Mouse (Mus musculus): ENCODE measurements around the gene C2cd3. TPM values are rescaled to one million over a fixed set of nuclear protein-coding genes. Genes with fewer than 3 reads are reported as not detected.
A peak's percentile ranks its signal among the peaks of the same experiment; 100 is the strongest.

C2cd3 gene
- total RNA-seq, 2 experiments from 2014 or later, result 24.3 to 26.3 TPM

GRCm38 (mm10) chr7:100407677-100408076, 35.6 kb downstream of the C2cd3 start:
- no peak for DNase-seq

GRCm38 (mm10) chr7:100408684-100409083, 36.7 kb downstream of the C2cd3 start:
- DNase-seq, result no peak

- no peak for DNase-seq
These were observed 53.8 kb downstream of the C2cd3 start for GRCm38 (mm10) chr7:100425795-100426194.

DNA sequence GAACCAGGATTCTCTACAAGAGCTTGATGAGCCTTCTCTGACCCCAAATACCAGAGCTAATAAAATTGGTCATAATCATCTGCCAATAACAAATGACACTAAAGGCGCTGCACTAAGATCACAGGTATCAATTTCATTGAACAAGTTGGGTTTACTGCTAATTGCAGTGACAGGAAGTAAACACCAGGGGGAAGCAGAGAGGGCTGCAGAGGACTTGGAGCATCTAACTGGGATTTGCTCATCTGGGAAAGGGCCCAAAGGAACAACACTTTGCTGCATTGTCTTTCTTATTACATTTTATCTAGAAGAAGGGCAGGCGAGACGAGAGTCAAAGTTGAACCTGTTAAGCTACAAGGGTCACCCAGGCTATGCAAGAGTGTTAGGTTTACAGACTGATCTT, 57.1 kb downstream of the C2cd3 start:
- DNase-seq, result peak; percentile 24 to 46

DNA sequence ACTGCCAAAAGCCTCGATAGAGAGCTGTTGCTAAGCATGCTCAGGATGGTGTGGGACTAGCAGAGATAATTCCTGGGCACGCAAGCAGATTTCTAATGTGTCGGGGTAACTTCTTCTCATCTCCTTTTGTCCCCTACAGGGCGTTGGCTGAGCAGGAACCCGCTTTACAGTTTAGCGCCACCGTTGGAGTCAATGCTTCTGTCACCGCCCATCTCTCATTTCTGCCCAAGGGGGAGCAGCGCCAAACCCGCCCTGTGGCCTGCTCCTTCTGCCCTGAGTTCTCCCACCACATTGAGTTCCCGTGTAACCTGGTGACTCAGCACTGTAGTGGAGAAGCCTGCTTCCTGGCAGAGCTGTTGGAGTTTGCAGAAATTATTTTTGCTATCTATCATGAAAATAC, 57.9 kb downstream of the C2cd3 start:
- DNase-seq, result no peak

DNA sequence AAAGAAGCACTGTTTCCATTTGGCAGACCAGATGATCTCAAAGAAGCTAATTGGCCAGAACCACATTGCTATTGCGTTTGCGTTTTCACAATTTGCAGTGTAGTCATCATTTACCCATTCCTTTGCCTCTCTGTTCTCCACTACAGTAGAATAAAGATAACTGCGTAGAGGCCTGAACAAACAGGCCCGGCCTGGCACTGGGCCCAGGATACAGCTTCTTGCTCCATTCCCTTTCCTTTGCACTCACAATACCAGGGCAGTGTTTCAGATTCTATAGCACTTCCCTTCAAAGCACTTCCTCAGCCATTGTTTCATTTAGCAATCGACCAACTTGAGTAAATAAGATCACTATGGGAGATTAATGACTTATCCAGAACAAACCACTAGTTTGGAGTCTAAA, 59.1 kb downstream of the C2cd3 start:
- no peak for DNase-seq

DNA sequence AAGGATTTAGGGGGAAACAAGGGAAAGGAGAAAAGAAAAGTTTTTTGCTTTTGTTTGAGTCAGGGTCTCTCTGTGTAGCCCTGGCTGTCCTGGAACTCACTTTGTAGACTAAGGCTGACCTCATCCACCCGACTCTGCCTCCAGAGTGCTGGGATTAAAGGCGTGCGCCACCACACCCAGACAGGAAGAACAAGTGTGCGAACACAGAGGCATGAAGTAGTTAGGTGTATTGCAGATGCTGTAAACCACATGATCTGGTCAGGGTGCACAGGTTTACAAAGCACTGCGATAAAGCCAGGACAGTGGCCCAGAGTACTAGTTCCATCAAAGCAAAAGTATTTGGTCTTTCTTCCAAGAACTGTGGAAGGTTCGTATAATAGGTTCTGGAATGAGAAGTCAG, 61.3 kb downstream of the C2cd3 start:
- DNase-seq, result no peak

DNA sequence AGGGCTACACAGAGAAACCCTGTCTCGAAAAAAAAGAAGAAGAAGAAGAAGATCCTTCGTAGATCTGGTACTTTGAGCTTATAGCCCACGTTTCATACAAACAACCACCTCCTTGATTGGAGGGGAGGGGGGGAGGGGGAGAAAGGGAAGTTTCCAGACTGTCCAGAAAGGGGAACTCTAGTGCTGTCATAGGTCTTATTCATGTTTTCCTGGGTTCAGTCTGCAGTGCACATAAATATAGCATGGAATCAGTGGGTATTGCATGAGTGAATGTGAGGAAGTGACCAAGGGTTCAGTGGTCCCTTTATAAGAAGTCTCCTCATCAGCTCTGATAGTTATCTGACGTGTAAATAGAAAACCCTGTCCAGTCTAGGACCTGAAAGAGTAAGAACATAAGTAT, 71.7 kb downstream of the C2cd3 start:
- DNase-seq, result no peak

DNA sequence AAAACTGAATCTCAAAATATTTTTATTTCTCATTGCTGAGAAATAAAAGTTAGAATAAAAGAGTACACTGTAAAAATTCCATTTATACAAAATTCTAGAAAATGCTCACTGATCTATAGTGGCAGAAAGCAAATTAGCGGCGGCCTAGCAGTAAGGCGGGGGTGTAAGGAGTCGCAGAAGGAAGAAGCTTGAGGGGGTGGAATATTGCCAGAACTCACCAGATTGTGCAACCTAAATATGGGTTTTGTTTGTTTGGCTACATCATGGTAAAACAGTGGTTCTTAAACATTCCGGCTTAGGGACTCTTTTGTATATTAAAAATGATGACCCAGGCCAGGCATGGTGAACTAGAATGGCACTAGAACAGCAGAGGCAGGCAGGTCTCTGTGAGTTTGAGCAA, 74.2 kb downstream of the C2cd3 start:
- no peak for DNase-seq

- no peak for DNase-seq
These were observed 76.5 kb downstream of the C2cd3 start for GRCm38 (mm10) chr7:100448530-100448929.

DNA sequence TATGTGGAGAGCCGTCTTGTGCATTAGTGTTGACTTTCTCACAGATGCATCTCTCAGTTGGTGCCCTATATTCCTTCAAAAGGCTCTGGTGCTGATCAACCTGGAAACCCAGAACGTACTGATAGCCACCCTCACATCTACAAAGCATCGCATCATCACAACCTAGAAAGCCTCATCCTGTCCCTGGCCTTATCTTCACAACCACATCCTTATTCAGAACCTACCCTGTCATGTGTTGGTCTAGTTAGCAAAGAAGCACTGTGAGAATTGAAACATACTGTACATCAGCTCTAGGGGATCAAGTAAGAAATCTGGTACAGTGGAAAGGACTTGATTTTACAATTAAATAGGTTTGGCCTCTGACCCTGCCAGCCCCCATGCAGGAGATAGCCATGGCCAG, 77.0 kb downstream of the C2cd3 start:
- DNase-seq, result no peak

- no peak for DNase-seq
These were observed 86.1 kb downstream of the C2cd3 start for GRCm38 (mm10) chr7:100458153-100458552.

DNA sequence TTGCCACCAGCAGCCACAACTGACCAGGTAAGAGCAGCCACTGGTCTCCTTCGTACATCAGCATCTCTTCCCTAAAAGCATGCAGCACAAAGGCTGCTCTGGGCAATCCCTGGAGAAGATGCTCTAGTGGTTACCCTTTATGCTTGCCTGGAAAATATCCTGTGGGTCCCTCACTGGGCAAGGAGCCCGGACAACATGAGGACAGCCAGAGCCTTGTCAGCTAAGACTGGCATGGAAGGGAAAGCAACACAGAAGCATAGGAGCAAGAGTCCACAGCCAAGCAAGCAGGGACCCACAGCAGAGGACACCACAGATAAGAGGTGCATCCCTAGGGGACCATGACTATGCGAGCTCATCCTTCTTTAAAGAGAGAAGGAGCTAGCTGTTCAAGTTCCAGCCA, 87.8 kb downstream of the C2cd3 start:
- no peak for DNase-seq

DNA sequence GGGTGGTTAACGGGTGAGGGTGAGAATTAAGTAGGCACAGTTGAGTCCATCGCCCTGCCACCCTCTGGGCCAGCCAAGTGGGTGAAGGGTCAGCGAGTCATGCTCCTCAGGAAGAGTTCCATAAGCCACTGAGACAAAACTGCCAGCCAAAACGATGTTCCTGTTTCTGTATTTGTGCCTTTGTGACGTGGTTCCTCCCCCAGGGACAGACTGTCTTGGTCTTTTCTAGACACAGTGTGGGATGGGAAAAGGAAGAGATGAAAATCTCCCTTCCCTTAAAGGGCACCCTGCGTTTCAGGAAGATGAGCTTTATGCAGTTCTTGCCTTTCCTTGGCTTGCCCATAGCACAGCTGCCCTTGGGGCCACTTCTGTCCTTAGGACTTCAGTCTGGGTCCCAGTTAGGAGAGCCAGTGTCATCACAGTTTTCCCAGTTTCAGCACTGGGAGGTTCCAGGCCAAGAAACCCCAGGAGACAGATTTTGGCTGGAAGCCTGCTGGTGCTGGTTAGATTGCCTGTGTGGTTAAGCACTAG, 89.7 kb downstream of the C2cd3 start:
- peak; percentile 30 to 57 for DNase-seq

DNA sequence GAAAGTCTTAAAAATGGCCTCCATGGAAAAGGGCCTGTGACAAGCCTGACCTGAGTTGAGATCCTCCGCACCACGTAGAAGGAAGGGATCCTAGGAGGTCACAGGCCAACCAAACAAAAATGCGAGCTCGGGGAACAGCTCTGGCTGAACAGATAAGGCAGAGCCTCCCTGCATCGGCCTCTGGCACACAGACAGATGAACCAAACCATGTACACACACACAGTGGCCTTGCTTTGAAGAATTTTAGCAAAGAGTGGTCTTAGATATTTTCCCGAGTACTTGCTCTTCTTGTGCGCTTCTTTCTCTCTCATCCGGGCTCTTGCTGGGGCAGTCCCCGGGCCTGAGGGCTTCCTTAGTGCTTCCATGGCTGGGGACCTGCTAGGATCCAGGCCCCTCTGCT, 91.2 kb downstream of the C2cd3 start:
- no peak for DNase-seq

DNA sequence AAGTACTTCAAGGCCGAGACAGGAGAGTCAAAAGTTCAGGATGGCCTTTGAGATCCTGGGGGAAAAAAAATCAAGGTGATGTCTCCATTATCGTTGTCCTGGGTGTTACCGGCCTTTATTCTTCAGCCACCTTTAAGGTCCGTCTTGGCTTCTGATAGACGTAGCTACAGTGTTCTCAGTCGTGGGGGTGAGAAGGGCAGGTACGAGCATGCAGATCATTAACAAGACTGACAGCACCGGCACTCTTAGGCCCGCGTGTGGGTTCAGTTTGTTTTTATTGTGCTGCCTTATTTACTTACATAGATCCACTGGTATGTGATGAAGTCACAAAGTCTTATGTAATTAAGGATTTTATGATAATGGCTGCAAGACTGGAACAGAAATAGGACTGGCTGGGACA, 91.7 kb downstream of the C2cd3 start:
- no peak for DNase-seq

- no peak for DNase-seq
These were observed 92.2 kb downstream of the C2cd3 start for GRCm38 (mm10) chr7:100464248-100464647.

DNA sequence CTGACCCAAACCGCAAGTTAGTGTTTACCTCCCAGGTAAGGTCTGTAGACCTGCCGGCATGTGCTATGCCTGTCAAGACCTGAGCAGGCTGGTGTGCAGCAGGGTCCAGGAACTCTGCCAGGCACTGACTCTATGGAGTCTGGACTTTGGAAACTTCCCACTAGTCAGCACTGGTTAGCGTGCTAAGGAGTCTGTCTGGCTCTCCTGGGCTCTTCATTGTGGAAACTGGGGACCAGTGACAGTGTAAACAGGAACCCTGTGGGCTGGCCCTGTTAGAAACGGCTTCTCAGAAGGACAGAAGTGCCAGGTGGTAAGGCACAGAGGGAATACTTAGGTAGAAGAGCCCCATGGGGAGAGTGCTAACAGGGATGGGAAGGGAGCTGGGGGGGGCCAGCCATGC, 93.2 kb downstream of the C2cd3 start:
- DNase-seq, result no peak

- DNase-seq, result peak in 1 of 2 experiments; percentile 21
These were observed 93.8 kb downstream of the C2cd3 start for GRCm38 (mm10) chr7:100465656-100466309.

GRCm38 (mm10) chr7:100466781-100467510, 94.9 kb downstream of the C2cd3 start:
- DNase-seq, result no peak

GRCm38 (mm10) chr7:100468761-100469160, 96.7 kb downstream of the C2cd3 start:
- DNase-seq, result no peak

GRCm38 (mm10) chr7:100469502-100469901, 97.5 kb downstream of the C2cd3 start:
- no peak for DNase-seq

DNA sequence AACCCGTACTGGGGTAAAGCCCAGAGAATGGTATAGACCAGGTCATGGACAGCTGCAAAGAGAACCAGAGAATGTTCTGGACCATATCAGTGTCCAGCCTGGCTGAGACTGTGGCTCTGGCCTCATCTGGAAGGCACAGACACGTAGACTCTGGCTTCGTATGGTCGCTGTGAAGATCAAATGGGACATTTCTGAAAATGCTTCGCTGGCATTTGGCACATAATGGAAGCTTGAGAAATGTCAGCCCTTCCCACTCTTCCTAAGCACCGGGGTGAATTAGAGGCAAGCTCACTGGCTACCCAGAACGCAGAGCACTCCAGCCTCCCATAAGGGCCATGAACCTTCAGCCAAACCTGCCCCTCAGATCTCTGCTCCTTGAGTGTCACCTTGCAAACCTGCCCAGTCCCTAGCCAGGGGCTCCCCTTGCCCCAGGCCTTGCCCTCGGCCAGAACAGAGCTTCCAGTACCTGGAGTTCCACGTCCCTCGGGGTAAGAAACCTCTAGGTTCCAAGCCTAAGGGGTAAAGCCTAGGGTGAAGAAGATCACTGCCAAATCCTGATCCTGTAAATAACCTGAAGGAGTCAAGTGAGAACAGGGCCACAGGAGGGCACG, 98.9 kb downstream of the C2cd3 start:
- no peak for DNase-seq

DNA sequence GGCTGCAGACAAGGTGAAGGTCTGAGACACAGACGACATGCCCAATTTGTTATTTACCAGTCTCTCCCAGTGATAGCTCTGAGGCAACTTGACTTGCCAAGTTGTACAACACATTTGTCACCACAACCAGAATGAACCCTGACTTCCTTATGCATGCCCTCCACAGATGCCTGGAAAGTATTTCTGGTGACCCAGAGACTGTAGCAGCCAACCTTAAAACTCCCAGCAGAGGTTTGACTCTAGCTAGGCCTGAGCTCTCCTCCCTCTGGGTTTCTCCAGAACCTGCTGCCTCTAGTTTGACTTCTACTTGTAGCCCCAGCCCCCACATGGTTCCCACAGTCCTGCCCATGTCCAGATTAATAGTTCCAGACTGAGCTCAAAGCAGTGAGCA, 99.4 kb downstream of the C2cd3 start:
- DNase-seq, result no peak
